Mouse (Mus musculus): ENCODE results near the gene Nrg3.

GRCm38 (mm10) chr14:38629671-38630070, 843.2 kb downstream of the Nrg3 start:
- TF ChIP-seq POLR2A (IDR thresholded peaks at IDR 0.05; ENCODE audit: borderline replicate concordance, extremely low read depth, low read depth, low read length) (no peak), CTCF (IDR thresholded peaks at IDR 0.05; ENCODE audit: insufficient read depth, low read length) (no peak)
